Mouse (Mus musculus) thymus, adult 2 months (tissue): ENCODE data around the gene Rad23a. TPM values are rescaled to one million over a fixed set of nuclear protein-coding genes. Genes with fewer than 3 reads are reported as not detected.

Source experiments
- DNase-seq: peaks from one replicate; pipeline ENCODE4 v3.0.0; 2021
- H3K27ac ChIP-seq: fragments of 200-500 bp; 2 replicates; pipeline ENCODE4 v1.5.1; 2012; ENCODE audit warnings: low read length, control low read depth; ENCODE audit not compliant: control insufficient read depth, insufficient read depth
- H3K27me3 ChIP-seq: fragments of 200-500 bp; 2 replicates; pipeline ENCODE4 v1.6.1; 2012; ENCODE audit warnings: mild to moderate bottlenecking, low read length, moderate library complexity, mixed read lengths; ENCODE audit not compliant: control insufficient read depth, insufficient read depth
- H3K36me3 ChIP-seq: fragments of 200-500 bp; 2 replicates; pipeline ENCODE4 v1.6.1; 2012; ENCODE audit warnings: mild to moderate bottlenecking, low read length, moderate library complexity; ENCODE audit not compliant: control insufficient read depth, insufficient read depth
- H3K4me1 ChIP-seq: fragments of 200-500 bp; replicated peaks from 2 replicates; pipeline ENCODE4 v1.6.1; 2012; ENCODE audit warnings: low read length; ENCODE audit not compliant: control insufficient read depth, insufficient read depth
- H3K4me3 ChIP-seq: fragments of 200-500 bp; 2 replicates; pipeline ENCODE4 v1.5.1; 2012; ENCODE audit warnings: mild to moderate bottlenecking, low read length, control low read depth, moderate library complexity; ENCODE audit not compliant: control insufficient read depth, insufficient read depth
- CTCF ChIP-seq: fragments of 200-500 bp; IDR thresholded peaks from 2 replicates; pipeline ENCODE4 v1.5.1; 2012; ENCODE audit warnings: mild to moderate bottlenecking, control low read depth, low read length, moderate library complexity, borderline replicate concordance; ENCODE audit not compliant: control insufficient read depth, poor library complexity, insufficient read depth; ENCODE audit errors: extremely low read depth
- POLR2A ChIP-seq: fragments of 200-500 bp; IDR thresholded peaks from 2 replicates; pipeline ENCODE4 v1.6.1; 2012; ENCODE audit warnings: mild to moderate bottlenecking, low read length, control low read depth, moderate library complexity; ENCODE audit not compliant: control insufficient read depth, poor library complexity, insufficient read depth; ENCODE audit errors: extremely low read depth
- WGBS: fragments of 180-500 bp; shearing (Covaris S2); methylation state at CpG from one replicate; pipeline ENCODE4 v1.1.7; 2018; 5-methylcytosine and 5-hydroxymethylcytosine counted together
- polyA plus RNA-seq: library from polyadenylated mRNA; depleted of rRNA; stranded (reverse); fragments of >200 nt; gene quantifications from 2 replicates; pipeline ENCODE4 v1.2.3, GENCODE M21; 2012

The Rad23a gene
- polyA plus RNA-seq, 1 experiment: 109 TPM

GRCm38 (mm10) chr8:84789345-84789744, 51.1 kb downstream of the Rad23a start:
- DNase-seq: no peak
- Histone ChIP-seq H3K27me3 (peaks cover 2% of the 10 kb centered on the region; the same call in 1 of the 2 replicates), H3K27ac (no peak overlapping the region), H3K36me3 (no peaks in the 10 kb centered on the region), H3K4me1 (no peaks in the 10 kb centered on the region), H3K4me3 (no peak overlapping the region)
- 89% methylated on average over 5 of the region's 5 CpGs for WGBS
- TF ChIP-seq POLR2A (no peak), CTCF (no peak)

GRCm38 (mm10) chr8:84788896-84789295, 51.6 kb downstream of the Rad23a start:
- Histone ChIP-seq H3K27me3 (peaks cover 5% of the 10 kb centered on the region; the same call in 1 of the 2 replicates), H3K27ac (no peak overlapping the region), H3K4me1 (no peaks in the 10 kb centered on the region), H3K4me3 (no peak overlapping the region), H3K36me3 (no peaks in the 10 kb centered on the region)
- WGBS: 89% methylated on average over 11 of the region's 11 CpGs
- no peak for TF ChIP-seq POLR2A
- TF ChIP-seq CTCF: no peak
- no peak for DNase-seq

GRCm38 (mm10) chr8:84787523-84788302, 52.8 kb downstream of the Rad23a start:
- Histone ChIP-seq H3K4me1 (no peaks in the 10 kb centered on the region), H3K27ac (no peak overlapping the region)
- TF ChIP-seq CTCF (no peak), POLR2A (no peak)

GRCm38 (mm10) chr8:84786801-84787467, 53.5 kb downstream of the Rad23a start:
- 96% methylated on average over 11 of the region's 11 CpGs for WGBS
- H3K27me3 ChIP-seq: peaks cover 7% of the 10 kb centered on the region; the same call in 1 of the 2 replicates
- H3K4me1 ChIP-seq: no peaks in the 10 kb centered on the region
- TF ChIP-seq CTCF (no peak), POLR2A (no peak)
- H3K36me3 ChIP-seq: no peaks in the 10 kb centered on the region
- no peak overlapping the region for H3K27ac ChIP-seq
- no peak for DNase-seq
- H3K4me3 ChIP-seq: no peak overlapping the region

More at GRCm38 (mm10) chr8:84787523-84788302, 52.8 kb downstream of the Rad23a start:
- Histone ChIP-seq H3K27me3 (peaks cover 7% of the 10 kb centered on the region; the same call in 1 of the 2 replicates), H3K36me3 (no peaks in the 10 kb centered on the region), H3K4me3 (no peak overlapping the region)
- 94% methylated on average over 10 of the region's 14 CpGs for WGBS
- no peak for DNase-seq

- H3K4me3 ChIP-seq: no peak overlapping the region
- H3K36me3 ChIP-seq: no peaks in the 10 kb centered on the region
- H3K4me1 ChIP-seq: no peaks in the 10 kb centered on the region
- H3K27me3 ChIP-seq: peaks cover 7% of the 10 kb centered on the region; the same call in 1 of the 2 replicates
- TF ChIP-seq CTCF (no peak), POLR2A (no peak)
- no peak for DNase-seq
- WGBS: 86% methylated on average over 38 of the region's 38 CpGs
- H3K27ac ChIP-seq: no peak overlapping the region
These were observed 54.4 kb downstream of the Rad23a start for GRCm38 (mm10) chr8:84785756-84786677.

- no peak for TF ChIP-seq POLR2A
- TF ChIP-seq CTCF: no peak
- 89% methylated on average over 11 of the region's 11 CpGs for WGBS
- no peaks in the 10 kb centered on the region for H3K36me3 ChIP-seq
- H3K4me1 ChIP-seq: no peaks in the 10 kb centered on the region
- no peak overlapping the region for H3K27ac ChIP-seq
- H3K4me3 ChIP-seq: no peak overlapping the region
- peaks cover 7% of the 10 kb centered on the region; the same call in 1 of the 2 replicates for H3K27me3 ChIP-seq
- DNase-seq: no peak
These were observed 55.0 kb downstream of the Rad23a start for GRCm38 (mm10) chr8:84785506-84785755.
